8 mouse cellular contexts compared by ENCODE assay signal in the genomic region with DNA sequence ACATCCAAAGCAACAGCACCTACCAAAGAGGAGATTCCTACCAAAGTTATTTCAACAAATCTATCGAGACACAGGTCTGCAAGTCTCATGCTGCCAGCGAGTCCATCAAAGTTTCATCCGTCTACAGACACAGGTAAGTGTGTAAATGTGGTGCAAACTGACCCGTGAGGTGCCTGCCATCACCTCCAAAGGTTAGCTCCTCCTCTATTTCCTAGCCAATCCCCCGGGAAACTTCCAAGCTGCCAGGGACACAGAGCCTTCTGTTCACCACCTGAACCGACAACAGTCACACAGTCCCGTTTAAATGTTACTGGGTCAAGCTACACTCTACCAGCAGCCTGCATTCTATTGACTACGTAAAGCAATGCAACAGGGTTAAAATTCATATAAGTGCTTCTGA.
DNase-seq lines count a peak whose midpoint lies in the region.
"Not testable (repeated sequence)": the region's sequence is repeated elsewhere in the genome, so short reads cannot be mapped to it uniquely, and the experiment has no call there.

No protein-coding gene starts in this region.

- intact Hi-C loops in heart, postnatal 25 days (cut with DNase I): not testable (repeated sequence)

- peak; percentile 1 to 6 for DNase-seq in CD8-positive naive resting alpha-beta T cell, adult 2 months (ENCODE audit: low read depth in 2 of 2, low spot score in 2 of 2)
- peak; percentile 42 for DNase-seq in cerebellum, adult 11-12 months
- DNase-seq in cerebellum, adult 9-11 months: peak; percentile 50
- DNase-seq in frontal cortex, postnatal 36 days (ENCODE audit: low spot score in 2 of 2): peak; percentile 44 to 45
- peak; percentile 4 for DNase-seq in heart, postnatal 25 days (ENCODE audit: low spot score)
- peak; percentile 54 to 60 for DNase-seq in layer of hippocampus, adult 8-10 months (ENCODE audit: low spot score in 2 of 2)
- peak; percentile 31 to 35 for DNase-seq in layer of hippocampus, postnatal 36 days
- DNase-seq in left cerebral cortex, adult 9 months (ENCODE audit: low spot score in 2 of 2): peak; percentile 44 to 47

Comparison
In these comparisons a context has a peak if more than half of its experiments do, and no peak if none do; other contexts are left out.
1. Peak in every context shown above with its lines: DNase-seq.
2. DNase-seq: peak in every context shown above with its lines; median percentile 57 in layer of hippocampus, adult 8-10 months; 50 in cerebellum, adult 9-11 months; 46 in left cerebral cortex, adult 9 months; 44 in frontal cortex, postnatal 36 days; 42 in cerebellum, adult 11-12 months; 33 in layer of hippocampus, postnatal 36 days; 4 in heart, postnatal 25 days; 4 in CD8-positive naive resting alpha-beta T cell, adult 2 months.